21 mouse cellular contexts compared by ENCODE assay signal in genomic region chr7:80010680-80011079, GRCm38 (mm10). TPM values are rescaled to one million over a fixed set of nuclear protein-coding genes. Genes with fewer than 3 reads are reported as not detected.
DNase-seq lines count a peak whose midpoint lies in the region; ATAC-seq and TF ChIP-seq lines count a peak whose summit lies in the region.
"Had no signal": no experiment of that assay in that cellular context is flagged by ENCODE, and none has a peak within 500 bp of the region (broad histone marks: within the 10 kb centered on the region; RNA-seq: fewer than 3 reads in every experiment).

No protein-coding gene starts in this region.

- 71% methylated on average over 5 of the region's 5 CpGs for WGBS in heart, embryonic 12.5 days
- 74% methylated on average over 5 of the region's 5 CpGs for WGBS in intestine, embryonic 15.5 days

- peaks cover 2% of the 10 kb centered on the region; the same call in 1 of the 2 replicates for H3K27me3 ChIP-seq in heart, embryonic 12.5 days (replicated peaks)
- 0 out of 2 replicates have a peak, but pooled peaks cover 1% of the 10 kb centered on the region for H3K27me3 ChIP-seq in E14TG2a.4 (ENCODE audit: insufficient read depth, low read length)
- no peaks in the 10 kb centered on the region for H3K27me3 ChIP-seq in intestine, embryonic 15.5 days (replicated peaks)
- H3K27me3 ChIP-seq: CH12.LX; embryonic facial prominence, embryonic 12.5 days; forebrain, embryonic 13.5 days; forebrain, embryonic 15.5 days had no signal

- in situ Hi-C loops in ES-E14 (cut with MboI; ENCODE audit: low sequenced_read_pairs in 2 of 2, unreplicated experiment in 2 of 2): no loop called here

- H3K4me3 ChIP-seq in heart, embryonic 12.5 days: no peak overlapping the region
- H3K4me3 ChIP-seq in E14TG2a.4 (replicated peaks; ENCODE audit: low read length) (peak overlapping the region; percentile 20; the same call in 1 of the 2 replicates), ES-E14 (ENCODE audit: insufficient read depth in 1 of 2, low read depth in 1 of 2, low read length in 2 of 2, poor library complexity in 1 of 2, severe bottlenecking in 1 of 2) (0 out of 4 replicates have a peak overlapping the region, but pooled peaks of 1 of the 2 experiments have one; percentile 7)
- no peak overlapping the region for H3K4me3 ChIP-seq in intestine, embryonic 15.5 days (replicated peaks)
- H3K4me3 ChIP-seq: embryonic facial prominence, embryonic 10.5 days; embryonic facial prominence, embryonic 12.5 days; forebrain, embryonic 13.5 days; forebrain, embryonic 15.5 days had no signal

- H3K9ac ChIP-seq in heart, embryonic 12.5 days: no peak overlapping the region
- peak overlapping the region; percentile 8; the same call in 1 of the 2 replicates for H3K9ac ChIP-seq in ES-E14 (ENCODE audit: insufficient read depth, low read depth, low read length, poor library complexity, severe bottlenecking)
- no peak overlapping the region for H3K9ac ChIP-seq in intestine, embryonic 15.5 days
- H3K9ac ChIP-seq: embryonic facial prominence, embryonic 12.5 days; forebrain, embryonic 13.5 days; forebrain, embryonic 15.5 days; forebrain, postnatal 0 days had no signal

- no peak overlapping the region for H3K27ac ChIP-seq in heart, embryonic 12.5 days (ENCODE audit: poor library complexity, severe bottlenecking)
- peak overlapping the region; percentile 52; the same call in 1 of the 2 replicates for H3K27ac ChIP-seq in ES-E14 (ENCODE audit: insufficient read depth, low read depth, low read length, poor library complexity, severe bottlenecking)
- no peak overlapping the region for H3K27ac ChIP-seq in intestine, embryonic 15.5 days
- H3K27ac ChIP-seq: embryonic facial prominence, embryonic 10.5 days; embryonic facial prominence, embryonic 12.5 days; forebrain, embryonic 13.5 days; forebrain, embryonic 15.5 days had no signal

- H3K4me2 ChIP-seq in heart, embryonic 12.5 days: no peak overlapping the region
- no peak overlapping the region for H3K4me2 ChIP-seq in intestine, embryonic 15.5 days (replicated peaks)
- H3K4me2 ChIP-seq: embryonic facial prominence, embryonic 12.5 days; forebrain, embryonic 13.5 days; forebrain, embryonic 15.5 days had no signal

- H3K4me1 ChIP-seq in heart, embryonic 12.5 days (replicated peaks): no peaks in the 10 kb centered on the region
- H3K4me1 ChIP-seq in E14TG2a.4 (replicated peaks; ENCODE audit: low read depth, low read length) (peaks cover 60% of the 10 kb centered on the region), ES-E14 (ENCODE audit: control insufficient read depth in 2 of 2, insufficient read depth in 2 of 2, low read length in 2 of 2, poor library complexity in 1 of 2) (peaks cover 5 to 11% of the 10 kb centered on the region in 2 experiments; a peak in 2 of 4 replicates)
- no peaks in the 10 kb centered on the region for H3K4me1 ChIP-seq in intestine, embryonic 15.5 days (replicated peaks)
- H3K4me1 ChIP-seq: embryonic facial prominence, embryonic 10.5 days; embryonic facial prominence, embryonic 12.5 days; forebrain, embryonic 13.5 days; forebrain, embryonic 15.5 days had no signal

- no peak for TF ChIP-seq CTCF in E14TG2a.4 (conservative IDR thresholded peaks at IDR 0.05; ENCODE audit: low read length)

- ATAC-seq in heart, embryonic 12.5 days (ENCODE audit: insufficient number of reproducible peaks, low FRiP score): no peak
- no peak for ATAC-seq in intestine, embryonic 15.5 days
- ATAC-seq: CD4-positive, CD25-positive, alpha-beta regulatory T cell, adult 4 months; forebrain, embryonic 13.5 days; forebrain, embryonic 15.5 days; forebrain, postnatal 0 days had no signal

- H3K9me3 ChIP-seq in heart, embryonic 12.5 days (replicated peaks): 0 out of 2 replicates have a peak, but pooled peaks cover 3% of the 10 kb centered on the region
- H3K9me3 ChIP-seq in E14TG2a.4 (ENCODE audit: low read length) (no peaks in the 10 kb centered on the region), ES-E14 (ENCODE audit: control insufficient read depth, insufficient read depth, low read depth, low read length) (no peaks in the 10 kb centered on the region)
- H3K9me3 ChIP-seq in intestine, embryonic 15.5 days: no peaks in the 10 kb centered on the region
- H3K9me3 ChIP-seq: embryonic facial prominence, embryonic 10.5 days; embryonic facial prominence, embryonic 12.5 days; forebrain, embryonic 13.5 days; forebrain, embryonic 15.5 days had no signal

- DNase-seq in heart, adult 11 months: peak; percentile 92
- no peak for DNase-seq in ES-E14 (ENCODE audit: low read depth, low spot score)
- DNase-seq: adrenal gland, adult 2 months; adrenal gland, postnatal 10 days; adrenal gland, postnatal 25 days; B cell, adult 2 months; cerebellum, adult 11 months; cerebellum, adult 18-20 months; cerebellum, adult 8-10 months; cerebellum, adult 9-11 months; cerebellum, postnatal 25 days; forebrain, postnatal 0 days had no signal

- H3K36me3 ChIP-seq in heart, embryonic 12.5 days: no peaks in the 10 kb centered on the region
- no peaks in the 10 kb centered on the region for H3K36me3 ChIP-seq in E14TG2a.4 (ENCODE audit: insufficient read depth, low read length)
- no peaks in the 10 kb centered on the region for H3K36me3 ChIP-seq in ES-E14 (ENCODE audit: control insufficient read depth, insufficient read depth, low read length, poor library complexity, severe bottlenecking)
- H3K36me3 ChIP-seq in intestine, embryonic 15.5 days: no peaks in the 10 kb centered on the region
- H3K36me3 ChIP-seq: embryonic facial prominence, embryonic 10.5 days; embryonic facial prominence, embryonic 12.5 days; forebrain, embryonic 15.5 days had no signal

TF ChIP-seq in ES-E14, 5 proteins besides CTCF, POLR2A, EP300 and RAD21:
- TF ChIP-seq CHD2 (IDR thresholded peaks at IDR 0.05; ENCODE audit: low read depth, low read length): no peak
- TF ChIP-seq ZNF384 (IDR thresholded peaks at IDR 0.05; ENCODE audit: low read depth, low read length): no peak
- TF ChIP-seq ZC3H11A (IDR thresholded peaks at IDR 0.05; ENCODE audit: borderline replicate concordance, low read depth, low read length): no peak
- TF ChIP-seq MAFK (IDR thresholded peaks at IDR 0.05; ENCODE audit: insufficient read depth, low read depth, low read length): no peak
- TF ChIP-seq HCFC1 (IDR thresholded peaks at IDR 0.05; ENCODE audit: borderline replicate concordance, insufficient read depth, low read length): no peak

RNA-seq across cellular contexts. Expression of gene Zfp710, which starts 13.9 kb away (rescaled TPM):
- polyA plus RNA-seq in heart, embryonic 12.5 days (2016; fragmentation: Nextera tagmentation; extraction: Ambion mirVana): 13.5 and 13.7 TPM in 2 replicates
- total RNA-seq in ES-E14 (2012; rRNA removed): 39.8 and 54.2 TPM in 2 replicates
- 13.5 and 13.6 TPM in 2 replicates for polyA plus RNA-seq in intestine, embryonic 15.5 days (2015; fragmentation: Nextera tagmentation; extraction: Ambion mirVana)
